Mouse (Mus musculus) liver, postnatal 0 days (tissue): ENCODE measurements around the gene Syt9. TPM values are rescaled to one million over a fixed set of nuclear protein-coding genes. Genes with fewer than 3 reads are reported as not detected.

ENCODE experiments used
- ATAC-seq: fragments of 200-750 bp; cut with Nextera tagmentation; 2 replicates; pipeline ENCODE4 v1.8.0; 2017; ENCODE audit warnings: mild to moderate bottlenecking, moderate library complexity
- DNase-seq: peaks from one replicate; pipeline ENCODE4 v3.0.0-alpha.2; 2016
- H3K27ac ChIP-seq: fragments of 300-500 bp; sonication (generic); 2 replicates; pipeline ENCODE4 v1.5.1; 2014; ENCODE audit warnings: antibody characterized with exemption, moderate library complexity, mild to moderate bottlenecking, low read depth
- H3K27me3 ChIP-seq: fragments of 300-500 bp; sonication (generic); 2 replicates; pipeline ENCODE4 v1.6.1; 2014; ENCODE audit warnings: low read length, control low read depth, mixed read lengths; ENCODE audit not compliant: insufficient read depth
- H3K36me3 ChIP-seq: fragments of 300-500 bp; sonication (generic); replicated peaks from 2 replicates; pipeline ENCODE4 v1.6.1; 2014; ENCODE audit warnings: mild to moderate bottlenecking, control low read depth, low read length, moderate library complexity, mixed read lengths; ENCODE audit not compliant: insufficient read depth
- H3K4me1 ChIP-seq: fragments of 300-500 bp; sonication (generic); 2 replicates; pipeline ENCODE4 v1.6.1; 2014; ENCODE audit warnings: antibody characterized with exemption, mild to moderate bottlenecking, control low read depth; ENCODE audit not compliant: insufficient read depth
- H3K4me2 ChIP-seq: fragments of 300-500 bp; sonication (generic); 2 replicates; pipeline ENCODE4 v1.6.1; 2014; ENCODE audit warnings: low read depth, mild to moderate bottlenecking, low read length, moderate library complexity, mixed read lengths
- H3K4me3 ChIP-seq: fragments of 300-500 bp; sonication (generic); 2 replicates; pipeline ENCODE4 v1.5.1; 2014; ENCODE audit warnings: low read depth, low read length
- H3K9ac ChIP-seq: fragments of 300-500 bp; sonication (generic); replicated peaks from 2 replicates; pipeline ENCODE4 v1.6.1; 2014; ENCODE audit warnings: mild to moderate bottlenecking, moderate library complexity
- H3K9me3 ChIP-seq: fragments of 300-500 bp; sonication (generic); 2 replicates; pipeline ENCODE4 v1.6.1; 2016; ENCODE audit warnings: mild to moderate bottlenecking, control low read depth, low read length, mixed read lengths
- CTCF ChIP-seq: sonication (generic); IDR thresholded peaks from 2 replicates; pipeline ENCODE4 v1.5.1; 2016; ENCODE audit warnings: antibody characterized with exemption, low read depth
- EP300 ChIP-seq: IDR thresholded peaks from 2 replicates; pipeline ENCODE4 v1.6.1; 2016; ENCODE audit warnings: antibody characterized with exemption, low read depth, mild to moderate bottlenecking
- WGBS: fragments of 180-500 bp; shearing (Covaris S2); extraction: QIAGEN DNeasy Blood & Tissue Kit; methylation state at CpG from one replicate; pipeline ENCODE4 v1.1.7; 2014; ENCODE audit not compliant: insufficient replicate concordance; 5-methylcytosine and 5-hydroxymethylcytosine counted together
- polyA plus RNA-seq: library from polyadenylated mRNA; unstranded; fragments of >200 nt; fragmentation: Nextera tagmentation; extraction: Ambion mirVana; gene quantifications from 2 replicates; pipeline ENCODE4 v1.2.1, GENCODE M21; 2015

The Syt9 gene
- polyA plus RNA-seq, 1 experiment from 2014 or later, result 0.23 TPM

GRCm38 (mm10) chr7:107594857-107595402 lies 224.4 kb downstream of the Syt9 start, which contains the start of gene Ppfibp2:
TSS of gene Ppfibp2 (plus strand) at chr7:107595207.
- no peak for TF ChIP-seq EP300
- no peak for TF ChIP-seq CTCF
- WGBS, result under 1% methylated on average over 22 of the region's 24 CpGs
- H3K9ac ChIP-seq, result peak within 1 kb of the TSS; percentile 57
- H3K27ac ChIP-seq, result peak within 1 kb of the TSS; percentile 73
- DNase-seq, result peak; percentile 96
- no peaks in the 10 kb centered on the region for H3K9me3 ChIP-seq
- H3K4me3 ChIP-seq, result peak within 1 kb of the TSS; percentile 53
- no peaks in the 10 kb centered on the region for H3K36me3 ChIP-seq
- peak; percentile 95 for ATAC-seq
- H3K4me2 ChIP-seq, result peak within 1 kb of the TSS; percentile 69
- no peaks in the 10 kb centered on the region for H3K27me3 ChIP-seq
- H3K4me1 ChIP-seq, result peaks cover 13% of the 10 kb centered on the region

- peak overlapping the region; percentile 53 for H3K4me3 ChIP-seq
- peaks cover 15% of the 10 kb centered on the region for H3K4me1 ChIP-seq
- ATAC-seq (no peak), DNase-seq (no peak)
- peak overlapping the region; percentile 73 for H3K27ac ChIP-seq
- H3K36me3 ChIP-seq, result no peaks in the 10 kb centered on the region
- 16% methylated on average over 13 of the region's 13 CpGs for WGBS
- no peaks in the 10 kb centered on the region for H3K27me3 ChIP-seq
- H3K9me3 ChIP-seq, result no peaks in the 10 kb centered on the region
- peak overlapping the region; percentile 69 for H3K4me2 ChIP-seq
- TF ChIP-seq EP300 (no peak), CTCF (no peak)
- H3K9ac ChIP-seq, result peak overlapping the region; percentile 57
Measured at GRCm38 (mm10) chr7:107595426-107595825, 224.9 kb downstream of the Syt9 start.

GRCm38 (mm10) chr7:107596753-107597152 lies 226.2 kb downstream of the Syt9 start:
- DNase-seq (peak; percentile 45), ATAC-seq (no peak)
- TF ChIP-seq CTCF (no peak), EP300 (no peak)
- Histone ChIP-seq H3K36me3 (no peaks in the 10 kb centered on the region), H3K27me3 (no peaks in the 10 kb centered on the region), H3K9ac (no peak overlapping the region), H3K4me2 (peak overlapping the region; percentile 69), H3K27ac (peak overlapping the region; percentile 58), H3K4me1 (peaks cover 20% of the 10 kb centered on the region), H3K4me3 (peak overlapping the region; percentile 20; the same call in 1 of the 2 replicates), H3K9me3 (no peaks in the 10 kb centered on the region)

GRCm38 (mm10) chr7:107597956-107598355 lies 227.4 kb downstream of the Syt9 start:
- Histone ChIP-seq H3K4me3 (no peak overlapping the region), H3K36me3 (no peaks in the 10 kb centered on the region), H3K9me3 (no peaks in the 10 kb centered on the region), H3K4me1 (peaks cover 20% of the 10 kb centered on the region), H3K27me3 (no peaks in the 10 kb centered on the region), H3K9ac (no peak overlapping the region), H3K27ac (no peak overlapping the region), H3K4me2 (no peak overlapping the region)
- no peak for TF ChIP-seq EP300
- TF ChIP-seq CTCF, result no peak
- WGBS, result 70% methylated on average over 3 of the region's 3 CpGs
- DNase-seq (no peak), ATAC-seq (no peak)

Other genes with a start within 250 kb of the Syt9 start
- not detected in 2 replicates for gene Olfr715, start 239.6 kb upstream of the Syt9 start, polyA plus RNA-seq
- gene Olfr716, start 232.4 kb upstream of the Syt9 start, polyA plus RNA-seq, result not detected in 2 replicates
- not detected in 2 replicates for gene Nlrp14, start 203.7 kb upstream of the Syt9 start, polyA plus RNA-seq
- gene Rbmxl2, start 161.3 kb upstream of the Syt9 start, polyA plus RNA-seq, result not detected in 2 replicates
- gene Olfml1, start 196.7 kb downstream of the Syt9 start, polyA plus RNA-seq, result 1.5 and 1.6 TPM in 2 replicates
- gene Ppfibp2, start 224.5 kb downstream of the Syt9 start, polyA plus RNA-seq, result 7.7 and 8.3 TPM in 2 replicates